Comparison of ENCODE assay signal across 33 mouse cellular contexts in the genomic region with DNA sequence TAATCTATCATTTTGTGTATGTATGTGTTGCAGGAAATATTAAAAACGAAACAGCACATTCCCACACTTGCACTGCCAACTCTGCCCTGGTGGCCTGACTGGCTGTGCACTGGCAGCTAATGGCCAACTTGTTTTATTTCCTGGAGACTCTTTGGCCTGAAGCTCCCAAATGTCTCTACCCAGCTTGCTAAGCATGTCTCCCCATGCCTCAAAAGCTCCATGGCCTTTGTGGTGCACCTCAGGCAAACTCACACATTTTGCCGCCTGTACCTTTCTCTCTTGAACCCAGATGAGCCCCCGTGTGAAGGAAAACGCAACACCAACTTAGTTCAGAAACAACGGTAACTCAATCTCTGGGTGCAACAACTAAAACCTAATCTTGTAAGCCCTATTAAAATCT. TPM values are rescaled to one million over a fixed set of nuclear protein-coding genes. Genes with fewer than 3 reads are reported as not detected.
A peak's percentile ranks its signal among the peaks of the same experiment; 100 is the strongest.
DNase-seq lines count a peak whose midpoint lies in the region; ATAC-seq lines count a peak whose summit lies in the region.
"Had no signal": no experiment of that assay in that cellular context is flagged by ENCODE, and none has a peak within 500 bp of the region (broad histone marks: within the 10 kb centered on the region; RNA-seq: fewer than 3 reads in every experiment).

No protein-coding gene starts in this region.

- peaks cover 30% of the 10 kb centered on the region for H3K27me3 ChIP-seq in heart, embryonic 11.5 days (ENCODE audit: control insufficient read depth, insufficient read depth, low read length)
- peaks cover 62% of the 10 kb centered on the region for H3K27me3 ChIP-seq in midbrain, embryonic 10.5 days (ENCODE audit: low read depth, poor library complexity, severe bottlenecking)
- peaks cover 18% of the 10 kb centered on the region for H3K27me3 ChIP-seq in midbrain, embryonic 16.5 days (ENCODE audit: control insufficient read depth, insufficient read depth, low read depth, low read length)

- no peaks in the 10 kb centered on the region for H3K9me3 ChIP-seq in heart, embryonic 11.5 days (replicated peaks; ENCODE audit: control insufficient read depth, low read length)
- H3K9me3 ChIP-seq in midbrain, embryonic 10.5 days (replicated peaks): no peaks in the 10 kb centered on the region
- H3K9me3 ChIP-seq in midbrain, embryonic 16.5 days (replicated peaks; ENCODE audit: control insufficient read depth, low read length, poor library complexity, severe bottlenecking): no peaks in the 10 kb centered on the region
- H3K9me3 ChIP-seq: embryonic facial prominence, embryonic 13.5 days; forebrain, embryonic 12.5 days; heart, embryonic 15.5 days had no signal

- WGBS in heart, embryonic 11.5 days (ENCODE audit: insufficient replicate concordance): 77% methylated on average over 5 of the region's 5 CpGs
- 81% methylated on average over 5 of the region's 5 CpGs for WGBS in midbrain, embryonic 10.5 days
- 85% methylated on average over 5 of the region's 5 CpGs for WGBS in midbrain, embryonic 16.5 days

- no peaks in the 10 kb centered on the region for H3K36me3 ChIP-seq in heart, embryonic 11.5 days (ENCODE audit: control insufficient read depth, insufficient read depth, low read length)
- H3K36me3 ChIP-seq in midbrain, embryonic 10.5 days: 0 out of 2 replicates have a peak, but pooled peaks cover 5% of the 10 kb centered on the region
- no peaks in the 10 kb centered on the region for H3K36me3 ChIP-seq in midbrain, embryonic 16.5 days (ENCODE audit: control insufficient read depth, insufficient read depth, low read length)
- H3K36me3 ChIP-seq: embryonic facial prominence, embryonic 13.5 days; forebrain, embryonic 12.5 days; G1E; heart, embryonic 15.5 days had no signal

- no peak overlapping the region for H3K4me2 ChIP-seq in heart, embryonic 11.5 days
- H3K4me2 ChIP-seq in midbrain, embryonic 16.5 days (ENCODE audit: low read length): no peak overlapping the region
- H3K4me2 ChIP-seq: embryonic facial prominence, embryonic 13.5 days; forebrain, embryonic 12.5 days; heart, embryonic 15.5 days; hindbrain, embryonic 14.5 days had no signal

- H3K4me1 ChIP-seq in heart, embryonic 11.5 days (ENCODE audit: control insufficient read depth, insufficient read depth, low read length): peaks cover 4% of the 10 kb centered on the region
- H3K4me1 ChIP-seq in midbrain, embryonic 10.5 days: peaks cover 20% of the 10 kb centered on the region
- peaks cover 5% of the 10 kb centered on the region; the same call in 1 of the 2 replicates for H3K4me1 ChIP-seq in midbrain, embryonic 16.5 days (ENCODE audit: control insufficient read depth, insufficient read depth, low read length)

- no peak overlapping the region for H3K27ac ChIP-seq in heart, embryonic 11.5 days (ENCODE audit: low read depth, low read length)
- H3K27ac ChIP-seq in midbrain, embryonic 10.5 days (replicated peaks): no peak overlapping the region
- H3K27ac ChIP-seq in midbrain, embryonic 16.5 days (ENCODE audit: low read length): no peak overlapping the region
- H3K27ac ChIP-seq: embryonic facial prominence, embryonic 13.5 days; forebrain, embryonic 12.5 days; heart, embryonic 15.5 days; hindbrain, embryonic 14.5 days; layer of hippocampus, adult 2 months; left cerebral cortex, adult 2 months; liver, embryonic 14.5 days; macrophage had no signal

- H3K9ac ChIP-seq in heart, embryonic 11.5 days (ENCODE audit: low read depth, low read length): no peak overlapping the region
- no peak overlapping the region for H3K9ac ChIP-seq in midbrain, embryonic 16.5 days (ENCODE audit: low read depth, low read length)
- H3K9ac ChIP-seq: embryonic facial prominence, embryonic 13.5 days; forebrain, embryonic 12.5 days; forebrain, postnatal 0 days; heart, embryonic 15.5 days; hindbrain, embryonic 14.5 days; liver, embryonic 14.5 days had no signal

- DNase-seq in heart, adult 11 months: peak; percentile 66
- DNase-seq in midbrain, embryonic 10.5 days (ENCODE audit: low spot score): peak; percentile 6
- DNase-seq in urinary bladder, postnatal 10 days (ENCODE audit: low spot score): peak; percentile 4
- DNase-seq in urinary bladder, adult 18-20 months (ENCODE audit: low spot score in 2 of 2): no peak
- DNase-seq in adrenal gland, postnatal 14 days: no peak
- DNase-seq: adrenal gland, postnatal 10 days; cerebellum, adult 11 months; cerebellum, adult 9-11 months; forebrain, postnatal 0 days; heart, postnatal 36 days; kidney, adult 2 months; kidney, postnatal 36 days; lung, adult 2 months; lung, postnatal 10 days; retina, postnatal 1 day; right cerebral cortex, postnatal 25 days had no signal

- no peak overlapping the region for H3K4me3 ChIP-seq in heart, embryonic 11.5 days (ENCODE audit: low read depth, low read length)
- H3K4me3 ChIP-seq in midbrain, embryonic 10.5 days: no peak overlapping the region
- no peak overlapping the region for H3K4me3 ChIP-seq in midbrain, embryonic 16.5 days (ENCODE audit: low read depth, low read length)
- H3K4me3 ChIP-seq: embryonic facial prominence, embryonic 13.5 days; forebrain, embryonic 12.5 days; heart, embryonic 15.5 days; layer of hippocampus, adult 2 months; left cerebral cortex, adult 2 months had no signal

- no peak for ATAC-seq in heart, embryonic 11.5 days (replicated peaks; ENCODE audit: insufficient number of reproducible peaks, low FRiP score, low TSS enrichment)
- no peak for ATAC-seq in midbrain, embryonic 16.5 days
- ATAC-seq: forebrain, postnatal 0 days; Patski had no signal

RNA-seq across cellular contexts. Expression of a gene that starts 14.0 kb away (rescaled TPM):
- 0.10 and 0.13 TPM in 2 replicates for polyA plus RNA-seq in heart, embryonic 11.5 days (2014; fragmentation: Nextera tagmentation; extraction: Ambion mirVana)
- polyA plus RNA-seq in midbrain, embryonic 10.5 days (2016; fragmentation: Nextera tagmentation; extraction: Ambion mirVana): 7.2 and 7.3 TPM in 2 replicates
- 0.83 and 1.0 TPM in 2 replicates for polyA plus RNA-seq in midbrain, embryonic 16.5 days (2015; fragmentation: Nextera tagmentation; extraction: Ambion mirVana)
- 15.5 and 19.7 TPM in 2 replicates for total RNA-seq in adrenal gland, postnatal 14 days (2021)
- total RNA-seq: G1E; gastrocnemius, adult 8-10 months; gastrocnemius, postnatal 4 days; heart, adult 8-10 months; heart, postnatal 36 days; megakaryocyte-erythroid progenitor cell, adult 5-6 weeks had no signal
- polyA plus RNA-seq: G1E; macrophage; spleen, adult 2 months had no signal

Comparison
In these comparisons a context has a peak if more than half of its experiments do, and no peak if none do; other contexts are left out.
1. DNase-seq: peak in heart, adult 11 months (single experiment), midbrain, embryonic 10.5 days (single experiment) and urinary bladder, postnatal 10 days (single experiment); none in urinary bladder, adult 18-20 months (0 of 2) and adrenal gland, postnatal 14 days (single experiment).